Mouse (Mus musculus): ENCODE data around the gene Prpf40b. TPM values are rescaled to one million over a fixed set of nuclear protein-coding genes. Genes with fewer than 3 reads are reported as not detected.

The Prpf40b gene
- total RNA-seq, 2 experiments from 2014 or later = 20.2 to 20.7 TPM

- intact Hi-C loops (cut with DNase I) = no loop called here
- no peak for DNase-seq (ENCODE audit: low spot score)
These were observed 61.6 kb downstream of the Prpf40b start for GRCm38 (mm10) chr15:99356462-99356861.

GRCm38 (mm10) chr15:99358952-99359351 lies 64.1 kb downstream of the Prpf40b start:
- intact Hi-C loops (cut with DNase I) = no loop called here
- no peak for DNase-seq (ENCODE audit: low spot score)

- intact Hi-C loops (cut with DNase I) = no loop called here
- no peak for DNase-seq (ENCODE audit: low spot score)
These were observed 69.2 kb downstream of the Prpf40b start for GRCm38 (mm10) chr15:99364022-99364530.

- no peak for DNase-seq (ENCODE audit: low spot score)
- intact Hi-C loops (cut with DNase I) = no loop called here
These were observed 70.0 kb downstream of the Prpf40b start for GRCm38 (mm10) chr15:99364921-99365320.

Other genes starting within 250 kb of the Prpf40b start
- under 1 TPM; 0.14 to 0.42 TPM for gene Prph, start 239.9 kb upstream of the Prpf40b start, total RNA-seq (2021)
- under 1 TPM; 0.13 to 0.67 TPM for gene Troap, start 220.5 kb upstream of the Prpf40b start, total RNA-seq (2021)
- not detected for gene C1ql4, start 207.3 kb upstream of the Prpf40b start, total RNA-seq (2021)
- gene Dnajc22, start 201.9 kb upstream of the Prpf40b start, total RNA-seq (2021) = under 1 TPM; 0.16 to 0.45 TPM
- 1 to 10 TPM; 7.7 to 7.9 TPM for gene Spats2, start 169.2 kb upstream of the Prpf40b start, total RNA-seq (2021)
- under 1 TPM; 0.06 to 0.18 TPM for gene Kcnh3, start 70.2 kb upstream of the Prpf40b start, total RNA-seq (2021)
- 10 to 100 TPM; 47.4 to 50.9 TPM for gene Mcrs1, start 43.1 kb upstream of the Prpf40b start, total RNA-seq (2021)
- not detected for gene Fam186b, start 801 bp downstream of the Prpf40b start, total RNA-seq (2021)
- 10 to 100 TPM; 20.1 to 21.1 TPM for gene Fmnl3, start 75.4 kb downstream of the Prpf40b start, total RNA-seq (2021)
- gene Tmbim6, start 97.8 kb downstream of the Prpf40b start, total RNA-seq (2021) = 100 to 1,000 TPM; 207 to 215 TPM
- 1 to 10 TPM; 6.4 to 7.6 TPM for gene Nckap5l, start 162.7 kb downstream of the Prpf40b start, total RNA-seq (2021)
- gene Bcdin3d, start 179.6 kb downstream of the Prpf40b start, total RNA-seq (2021) = 1 to 10 TPM; 3.2 to 4.0 TPM
- under 1 TPM in 1 of 2 experiments, not detected in 1; 0.11 TPM for gene Faim2, start 233.1 kb downstream of the Prpf40b start, total RNA-seq (2021)

Measured in heart, postnatal 25 days (tissue).